Mouse (Mus musculus) erythroblast, embryonic 14.5 days (primary cell): ENCODE results near the gene Eif5a2.

Experiments used
- GATA1 ChIP-seq: IDR thresholded peaks from 2 replicates; pipeline ENCODE4 v1.6.1; 2012; ENCODE audit warnings: low read length, inconsistent platforms, mixed read lengths
- TAL1 ChIP-seq: IDR thresholded peaks from 3 replicates; pipeline ENCODE4 v1.6.1; 2012; ENCODE audit warnings: low read length, inconsistent platforms, mixed read lengths

DNA sequence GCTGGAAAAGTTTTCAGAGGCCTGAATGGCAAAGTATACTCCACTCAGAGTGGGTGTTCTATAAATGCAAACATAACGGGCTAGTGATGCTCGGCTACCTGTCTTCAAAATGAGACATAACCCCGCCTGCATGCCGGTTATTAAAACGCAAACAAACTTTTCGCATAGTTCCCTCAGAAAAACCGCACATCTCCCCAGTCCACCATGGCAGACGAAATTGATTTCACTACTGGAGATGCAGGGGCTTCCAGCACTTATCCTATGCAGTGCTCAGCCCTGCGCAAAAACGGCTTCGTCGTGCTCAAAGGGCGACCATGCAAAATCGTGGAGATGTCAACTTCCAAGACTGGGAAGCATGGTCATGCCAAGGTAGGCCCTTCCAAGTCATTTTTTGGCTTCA, 772 bp downstream of the Eif5a2 start:
- TF ChIP-seq GATA1: no peak
- TF ChIP-seq TAL1: no peak
